Mouse (Mus musculus): Measurements from ENCODE around the gene Adcy1. TPM values are rescaled to one million over a fixed set of nuclear protein-coding genes. Genes with fewer than 3 reads are reported as not detected.

The Adcy1 gene
- polyA plus RNA-seq, 1 experiment from 2014 or later, result 24.2 TPM

DNA sequence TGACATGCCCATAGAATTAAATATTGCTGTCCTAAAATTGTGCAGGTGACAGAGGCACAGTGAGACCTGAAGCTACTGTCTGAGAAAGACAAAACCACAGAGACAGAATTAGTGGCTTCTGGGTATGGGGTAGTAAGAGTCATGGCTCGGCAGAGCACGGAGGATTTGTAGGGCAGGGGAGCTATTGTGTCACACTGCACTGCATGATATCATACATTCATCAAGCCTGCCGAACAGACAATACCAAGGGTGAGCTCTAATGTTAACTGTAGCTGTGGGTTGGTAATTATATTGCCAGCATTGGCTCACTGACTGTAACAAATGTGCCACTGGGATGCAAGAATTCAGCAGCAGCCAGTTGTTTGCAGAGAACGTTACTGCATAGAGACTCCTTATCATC lies 101.1 kb downstream of the Adcy1 start:
- no peaks in the 10 kb centered on the region for H3K9me3 ChIP-seq (ENCODE audit: control insufficient read depth, low read length)
- peaks cover 3% of the 10 kb centered on the region; the same call in 1 of the 2 replicates for H3K4me1 ChIP-seq (ENCODE audit: control insufficient read depth, insufficient read depth, low read length)
- no peak overlapping the region for H3K9ac ChIP-seq (replicated peaks; ENCODE audit: low read depth, low read length)
- peak; percentile 45; the same call in 1 of the 2 replicates for ATAC-seq (ENCODE audit: low read depth)
- H3K27me3 ChIP-seq (ENCODE audit: control insufficient read depth, insufficient read depth, low read length), result no peaks in the 10 kb centered on the region
- H3K4me2 ChIP-seq (ENCODE audit: low read depth, low read length), result no peak overlapping the region
- no peak overlapping the region for H3K27ac ChIP-seq (ENCODE audit: low read depth, low read length)
- H3K36me3 ChIP-seq (ENCODE audit: control insufficient read depth, insufficient read depth, low read length), result no peaks in the 10 kb centered on the region; the same call in 1 of the 2 replicates
- WGBS, result 24% methylated on average over 4 of the region's 4 CpGs
- H3K4me3 ChIP-seq (ENCODE audit: low read depth, low read length), result no peak overlapping the region

DNA sequence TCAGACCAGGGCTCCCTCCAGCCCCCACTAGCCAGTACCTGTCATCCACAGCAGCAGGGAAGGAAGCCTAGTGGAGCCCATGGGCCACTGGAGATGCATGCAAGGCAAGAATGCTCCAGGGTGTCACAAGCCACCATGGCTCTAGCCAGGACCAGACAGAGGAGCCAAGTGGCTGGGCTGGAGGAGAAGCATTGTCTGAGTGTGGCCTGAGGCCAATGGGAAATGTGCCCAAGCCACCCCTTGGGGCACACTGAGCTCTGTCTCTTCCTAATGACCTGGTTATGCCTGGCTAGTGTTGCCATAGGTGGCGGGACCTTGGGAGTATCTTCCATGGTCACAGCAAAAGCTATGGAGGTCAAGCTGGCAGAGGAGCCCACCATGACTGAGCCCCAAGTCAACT lies 106.4 kb downstream of the Adcy1 start:
- Histone ChIP-seq H3K36me3 (ENCODE audit: control insufficient read depth, insufficient read depth, low read length) (no peaks in the 10 kb centered on the region; the same call in 1 of the 2 replicates), H3K4me3 (ENCODE audit: low read depth, low read length) (no peak overlapping the region), H3K27me3 (ENCODE audit: control insufficient read depth, insufficient read depth, low read length) (no peaks in the 10 kb centered on the region), H3K9ac (replicated peaks; ENCODE audit: low read depth, low read length) (no peak overlapping the region), H3K4me2 (ENCODE audit: low read depth, low read length) (no peak overlapping the region), H3K27ac (ENCODE audit: low read depth, low read length) (no peak overlapping the region), H3K9me3 (ENCODE audit: control insufficient read depth, low read length) (no peaks in the 10 kb centered on the region), H3K4me1 (ENCODE audit: control insufficient read depth, insufficient read depth, low read length) (no peaks in the 10 kb centered on the region)
- WGBS, result 93% methylated on average over 1 of the region's 1 CpGs
- no peak for ATAC-seq (ENCODE audit: low read depth)

DNA sequence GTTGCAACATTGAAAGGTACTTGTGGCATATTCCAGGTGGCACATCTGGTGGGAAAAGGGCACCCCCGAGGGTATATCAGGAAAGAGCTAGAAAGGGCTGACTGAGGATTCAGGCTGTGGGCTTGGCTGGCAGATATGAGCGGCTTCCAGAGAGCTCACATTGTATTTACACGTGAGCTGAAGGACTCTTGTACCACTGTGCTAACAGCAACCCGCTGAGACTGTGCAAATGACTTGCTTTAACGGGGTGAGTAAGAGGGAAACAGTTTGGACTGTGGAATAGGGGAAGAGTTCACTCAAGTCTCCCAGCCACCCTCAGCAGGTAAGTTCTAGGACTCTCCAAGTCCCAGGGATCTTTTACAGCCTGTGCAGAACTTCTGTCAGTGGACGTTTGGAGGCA lies 110.4 kb downstream of the Adcy1 start:
- 85% methylated on average over 6 of the region's 6 CpGs for WGBS

DNA sequence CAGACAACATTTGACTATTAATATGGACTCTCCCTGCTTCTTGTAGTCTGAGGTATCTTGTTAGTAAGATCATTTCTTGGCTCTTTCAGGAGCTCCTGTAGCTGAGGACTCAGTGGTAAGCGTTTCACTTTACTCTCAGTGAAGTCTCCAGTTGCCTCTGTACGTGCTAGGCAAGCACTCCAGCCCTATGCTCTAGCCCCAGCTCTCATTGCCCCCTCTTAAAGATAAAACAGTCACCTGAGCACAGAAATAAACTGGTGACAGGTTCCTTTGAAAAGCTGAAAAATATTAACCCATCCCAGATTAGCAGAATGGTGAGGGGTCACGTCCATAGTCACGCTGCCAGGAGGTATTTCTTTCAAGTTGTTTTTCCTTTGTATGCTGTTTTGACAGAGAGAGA lies 115.4 kb downstream of the Adcy1 start:
- no peaks in the 10 kb centered on the region for H3K27me3 ChIP-seq (ENCODE audit: control insufficient read depth, insufficient read depth, low read length)
- 76% methylated on average over 4 of the region's 4 CpGs for WGBS
- no peak overlapping the region for H3K27ac ChIP-seq (ENCODE audit: low read depth, low read length)
- no peaks in the 10 kb centered on the region for H3K36me3 ChIP-seq (ENCODE audit: control insufficient read depth, insufficient read depth, low read length)
- no peak overlapping the region for H3K9ac ChIP-seq (replicated peaks; ENCODE audit: low read depth, low read length)
- no peaks in the 10 kb centered on the region for H3K4me1 ChIP-seq (ENCODE audit: control insufficient read depth, insufficient read depth, low read length)
- H3K4me2 ChIP-seq (ENCODE audit: low read depth, low read length), result no peak overlapping the region
- no peak overlapping the region for H3K4me3 ChIP-seq (ENCODE audit: low read depth, low read length)
- H3K9me3 ChIP-seq (ENCODE audit: control insufficient read depth, low read length), result no peaks in the 10 kb centered on the region
- no peak for ATAC-seq (ENCODE audit: low read depth)

More for the DNA sequence above, 110.4 kb downstream of the Adcy1 start:
- no peak for ATAC-seq (ENCODE audit: low read depth)
- Histone ChIP-seq H3K9me3 (ENCODE audit: control insufficient read depth, low read length) (no peaks in the 10 kb centered on the region), H3K9ac (replicated peaks; ENCODE audit: low read depth, low read length) (no peak overlapping the region), H3K27me3 (ENCODE audit: control insufficient read depth, insufficient read depth, low read length) (no peaks in the 10 kb centered on the region), H3K27ac (ENCODE audit: low read depth, low read length) (no peak overlapping the region), H3K4me3 (ENCODE audit: low read depth, low read length) (no peak overlapping the region), H3K36me3 (ENCODE audit: control insufficient read depth, insufficient read depth, low read length) (no peaks in the 10 kb centered on the region), H3K4me1 (ENCODE audit: control insufficient read depth, insufficient read depth, low read length) (no peaks in the 10 kb centered on the region), H3K4me2 (ENCODE audit: low read depth, low read length) (no peak overlapping the region)

DNA sequence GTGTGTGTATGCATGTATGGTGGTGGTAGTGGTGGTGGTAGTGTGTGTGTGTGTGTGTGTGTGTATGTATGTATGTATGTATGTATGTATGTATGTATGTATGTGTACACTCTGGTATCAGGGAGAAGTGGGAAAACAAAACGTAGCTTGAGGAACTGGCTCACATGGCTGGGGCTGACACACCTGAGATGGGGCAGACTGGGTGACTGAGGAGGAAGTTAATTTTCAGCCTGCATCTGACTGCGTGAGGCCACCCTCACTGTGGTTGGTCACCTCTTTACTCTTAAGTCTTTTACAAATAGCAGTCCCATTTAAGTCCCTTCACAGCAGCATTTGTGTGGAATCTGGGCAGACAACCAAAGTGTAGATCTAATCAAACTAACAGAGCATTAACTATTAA lies 116.0 kb downstream of the Adcy1 start:
- Histone ChIP-seq H3K4me2 (ENCODE audit: low read depth, low read length) (no peak overlapping the region), H3K27me3 (ENCODE audit: control insufficient read depth, insufficient read depth, low read length) (no peaks in the 10 kb centered on the region), H3K36me3 (ENCODE audit: control insufficient read depth, insufficient read depth, low read length) (no peaks in the 10 kb centered on the region), H3K4me1 (ENCODE audit: control insufficient read depth, insufficient read depth, low read length) (no peaks in the 10 kb centered on the region), H3K27ac (ENCODE audit: low read depth, low read length) (no peak overlapping the region), H3K9ac (replicated peaks; ENCODE audit: low read depth, low read length) (no peak overlapping the region), H3K9me3 (ENCODE audit: control insufficient read depth, low read length) (no peaks in the 10 kb centered on the region), H3K4me3 (ENCODE audit: low read depth, low read length) (no peak overlapping the region)
- WGBS, result 93% methylated on average over 2 of the region's 2 CpGs
- ATAC-seq (ENCODE audit: low read depth), result no peak

DNA sequence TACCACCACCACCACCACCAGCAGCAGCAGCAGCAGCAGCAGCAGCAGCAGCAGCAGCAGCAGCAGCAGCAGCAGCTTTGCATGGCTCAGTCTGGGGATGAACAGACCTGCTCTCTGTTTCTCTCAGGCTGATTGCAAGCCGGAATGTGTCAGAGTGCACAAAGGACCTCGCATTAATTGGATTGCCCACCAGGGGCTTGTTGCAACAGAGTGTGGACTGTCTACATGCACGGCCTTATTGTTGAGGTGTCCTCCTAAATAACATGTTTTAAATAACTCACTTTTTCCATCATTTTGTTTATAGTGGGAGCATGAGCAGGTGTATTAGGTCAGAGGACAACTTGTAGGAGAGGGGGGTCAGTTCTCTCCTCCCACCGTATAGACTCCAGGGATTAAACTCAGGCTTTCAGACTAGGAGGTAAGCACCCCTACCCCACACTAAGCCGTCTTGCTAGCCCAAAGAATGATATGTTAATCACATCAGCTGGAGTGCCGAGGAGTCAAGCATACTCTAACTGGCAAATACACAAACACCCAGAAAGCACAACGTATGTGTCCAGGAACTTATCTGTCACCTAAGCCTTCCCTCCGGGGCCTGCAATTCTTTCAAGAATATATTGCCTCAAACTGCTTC lies 119.2 kb downstream of the Adcy1 start:
- no peak overlapping the region for H3K9ac ChIP-seq (replicated peaks; ENCODE audit: low read depth, low read length)
- no peak overlapping the region for H3K4me3 ChIP-seq (ENCODE audit: low read depth, low read length)
- no peak overlapping the region for H3K27ac ChIP-seq (ENCODE audit: low read depth, low read length)
- H3K36me3 ChIP-seq (ENCODE audit: control insufficient read depth, insufficient read depth, low read length), result no peaks in the 10 kb centered on the region
- no peaks in the 10 kb centered on the region for H3K27me3 ChIP-seq (ENCODE audit: control insufficient read depth, insufficient read depth, low read length)
- no peaks in the 10 kb centered on the region for H3K4me1 ChIP-seq (ENCODE audit: control insufficient read depth, insufficient read depth, low read length)
- 31% methylated on average over 8 of the region's 8 CpGs for WGBS
- peak; percentile 52; the same call in 1 of the 2 replicates for ATAC-seq (ENCODE audit: low read depth)
- H3K9me3 ChIP-seq (ENCODE audit: control insufficient read depth, low read length), result no peaks in the 10 kb centered on the region
- no peak overlapping the region for H3K4me2 ChIP-seq (ENCODE audit: low read depth, low read length)

DNA sequence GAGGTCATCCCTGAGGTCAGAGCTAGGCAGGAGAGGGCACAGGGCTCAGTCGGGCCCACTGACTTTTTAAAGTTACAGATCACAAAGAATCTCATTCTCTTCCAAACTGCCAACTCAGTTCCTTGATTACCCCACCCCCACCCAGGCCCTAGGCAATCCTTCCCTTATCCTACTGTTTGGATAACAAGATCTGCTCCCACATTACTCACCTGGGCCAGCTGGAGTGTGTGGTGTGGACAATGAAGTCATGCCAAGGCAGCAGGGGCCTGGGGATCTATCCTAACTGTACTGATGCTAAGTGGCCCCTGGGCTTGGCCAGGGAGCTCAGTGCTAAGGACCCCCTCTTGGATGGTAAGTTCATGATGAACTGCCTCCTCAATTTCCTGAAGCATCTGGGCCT lies 121.1 kb downstream of the Adcy1 start:
- no peak overlapping the region for H3K4me3 ChIP-seq (ENCODE audit: low read depth, low read length)
- no peaks in the 10 kb centered on the region for H3K9me3 ChIP-seq (ENCODE audit: control insufficient read depth, low read length)
- no peaks in the 10 kb centered on the region for H3K4me1 ChIP-seq (ENCODE audit: control insufficient read depth, insufficient read depth, low read length)
- no peak overlapping the region for H3K9ac ChIP-seq (replicated peaks; ENCODE audit: low read depth, low read length)
- H3K36me3 ChIP-seq (ENCODE audit: control insufficient read depth, insufficient read depth, low read length), result no peaks in the 10 kb centered on the region
- WGBS, result 59% methylated on average over 1 of the region's 1 CpGs
- no peak overlapping the region for H3K4me2 ChIP-seq (ENCODE audit: low read depth, low read length)
- H3K27me3 ChIP-seq (ENCODE audit: control insufficient read depth, insufficient read depth, low read length), result no peaks in the 10 kb centered on the region
- no peak for ATAC-seq (ENCODE audit: low read depth)
- H3K27ac ChIP-seq (ENCODE audit: low read depth, low read length), result no peak overlapping the region

DNA sequence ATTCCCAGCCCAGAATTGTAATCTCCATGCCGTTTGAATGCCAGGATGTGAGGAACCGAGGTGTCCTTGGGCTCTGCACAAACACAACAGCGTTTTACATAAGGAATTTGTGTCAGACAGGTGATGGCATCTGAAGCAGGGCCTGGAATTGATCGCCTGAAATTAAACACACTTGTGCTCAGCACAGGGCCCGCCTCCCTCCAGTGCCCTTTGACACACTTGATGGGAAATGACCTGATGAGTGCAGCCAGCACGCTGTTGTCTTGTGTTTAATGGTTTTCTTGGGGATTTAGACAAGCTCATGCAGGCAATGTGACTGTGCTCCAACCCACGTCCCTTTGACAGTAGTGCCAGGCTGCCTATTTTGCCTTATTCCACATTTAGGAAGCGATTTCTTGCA lies 124.2 kb downstream of the Adcy1 start:
- Histone ChIP-seq H3K27ac (ENCODE audit: low read depth, low read length) (no peak overlapping the region), H3K4me2 (ENCODE audit: low read depth, low read length) (no peak overlapping the region), H3K9ac (replicated peaks; ENCODE audit: low read depth, low read length) (no peak overlapping the region), H3K4me3 (ENCODE audit: low read depth, low read length) (no peak overlapping the region), H3K36me3 (ENCODE audit: control insufficient read depth, insufficient read depth, low read length) (no peaks in the 10 kb centered on the region), H3K9me3 (ENCODE audit: control insufficient read depth, low read length) (no peaks in the 10 kb centered on the region), H3K4me1 (ENCODE audit: control insufficient read depth, insufficient read depth, low read length) (no peaks in the 10 kb centered on the region), H3K27me3 (ENCODE audit: control insufficient read depth, insufficient read depth, low read length) (no peaks in the 10 kb centered on the region)
- WGBS, result 68% methylated on average over 8 of the region's 8 CpGs
- ATAC-seq (ENCODE audit: low read depth), result no peak

DNA sequence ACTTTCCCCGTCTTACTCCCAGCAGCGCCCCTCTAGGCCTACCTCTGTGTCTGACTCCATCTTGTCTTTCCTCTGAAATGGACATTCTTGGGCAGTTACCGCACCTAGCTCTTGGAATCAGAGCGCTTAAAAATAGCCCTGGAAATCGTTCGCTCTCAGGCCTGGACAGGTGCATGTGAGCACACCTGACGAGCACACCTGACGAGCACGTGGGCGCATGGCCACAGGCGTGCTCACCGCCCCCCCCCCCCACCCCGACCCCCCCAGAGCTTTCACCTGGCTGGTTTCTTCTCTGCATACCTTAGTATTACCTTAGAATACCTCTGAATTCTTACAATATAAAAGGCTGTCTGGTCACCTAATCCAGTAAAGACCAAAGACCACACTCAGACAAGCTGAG lies 125.2 kb downstream of the Adcy1 start, which contains the start of gene Gm11985:
TSS of gene Gm11985 (minus strand) at position 101 of the 400 bp plus-strand sequence.
- Histone ChIP-seq H3K27me3 (ENCODE audit: control insufficient read depth, insufficient read depth, low read length) (no peaks in the 10 kb centered on the region), H3K27ac (ENCODE audit: low read depth, low read length) (no peak within 1 kb of the TSS), H3K9ac (replicated peaks; ENCODE audit: low read depth, low read length) (no peak within 1 kb of the TSS), H3K4me3 (ENCODE audit: low read depth, low read length) (no peak within 1 kb of the TSS), H3K36me3 (ENCODE audit: control insufficient read depth, insufficient read depth, low read length) (no peaks in the 10 kb centered on the region), H3K9me3 (ENCODE audit: control insufficient read depth, low read length) (no peaks in the 10 kb centered on the region), H3K4me1 (ENCODE audit: control insufficient read depth, insufficient read depth, low read length) (no peaks in the 10 kb centered on the region), H3K4me2 (ENCODE audit: low read depth, low read length) (no peak within 1 kb of the TSS)
- no peak for ATAC-seq (ENCODE audit: low read depth)
- 91% methylated on average over 13 of the region's 13 CpGs for WGBS

Measured in neural tube, embryonic 14.5 days (tissue).